In genomic region chr7:64402452-64402851, GRCm38 (mm10) we compare ENCODE assay signal across 20 mouse cellular contexts. TPM values are rescaled to one million over a fixed set of nuclear protein-coding genes. Genes with fewer than 3 reads are reported as not detected.
DNase-seq lines count a peak whose midpoint lies in the region; ATAC-seq lines count a peak whose summit lies in the region.
"Had no signal": no experiment of that assay in that cellular context is flagged by ENCODE, and none has a peak within 500 bp of the region (broad histone marks: within the 10 kb centered on the region; RNA-seq: fewer than 3 reads in every experiment).

No protein-coding gene starts in this region.

- ATAC-seq in megakaryocyte-erythroid progenitor cell, adult 5-6 weeks (replicated peaks; ENCODE audit: low FRiP score, low TSS enrichment, poor library complexity, severe bottlenecking): peak; percentile 80
- ATAC-seq: CD4-positive, CD25-positive, alpha-beta regulatory T cell, adult 4 months; forebrain, embryonic 13.5 days; forebrain, embryonic 15.5 days; forebrain, postnatal 0 days had no signal

- DNase-seq in Muller cell, postnatal 12 days (ENCODE audit: inconsistent ontology term): peak; percentile 77
- peak; percentile 61 for DNase-seq in retina, postnatal 1 day
- no peak for DNase-seq in urinary bladder, adult 18-20 months (ENCODE audit: low spot score in 2 of 2)
- no peak for DNase-seq in right cerebral cortex, postnatal 14 days
- DNase-seq: adrenal gland, adult 2 months; adrenal gland, postnatal 10 days; adrenal gland, postnatal 25 days; B cell, adult 2 months; cerebellum, adult 11 months; cerebellum, adult 18-20 months; cerebellum, adult 8-10 months; cerebellum, adult 9-11 months; cerebellum, postnatal 14 days; cerebellum, postnatal 36 days; embryo, embryonic 11 days; forebrain, postnatal 0 days had no signal

RNA-seq across cellular contexts. Expression of gene Mcee, which starts 10.0 kb away (rescaled TPM):
- 45.6 and 49.8 TPM in 2 replicates for total RNA-seq in megakaryocyte-erythroid progenitor cell, adult 5-6 weeks (2014; fragmentation: Nextera tagmentation)
- total RNA-seq in megakaryocyte-erythroid progenitor cell, adult 5-6 weeks (2017): 80.3 and 112 TPM in 2 replicates

RNA-seq across cellular contexts. Expression of gene Mphosph10, which starts 10.4 kb away (rescaled TPM):
- 62.4 and 71.1 TPM in 2 replicates for total RNA-seq in megakaryocyte-erythroid progenitor cell, adult 5-6 weeks (2014; fragmentation: Nextera tagmentation)
- total RNA-seq in megakaryocyte-erythroid progenitor cell, adult 5-6 weeks (2017): 180 and 206 TPM in 2 replicates

RNA-seq across cellular contexts. Expression of gene Fan1, which starts 28.6 kb away (rescaled TPM):
- 6.3 and 6.9 TPM in 2 replicates for total RNA-seq in megakaryocyte-erythroid progenitor cell, adult 5-6 weeks (2014; fragmentation: Nextera tagmentation)
- 6.3 and 9.0 TPM in 2 replicates for total RNA-seq in megakaryocyte-erythroid progenitor cell, adult 5-6 weeks (2017)

Comparison
In these comparisons a context has a peak if more than half of its experiments do, and no peak if none do; other contexts are left out.
1. DNase-seq: peak in Muller cell, postnatal 12 days (single experiment) and retina, postnatal 1 day (single experiment); none in urinary bladder, adult 18-20 months (0 of 2) and right cerebral cortex, postnatal 14 days (single experiment).